Mouse (Mus musculus) testis, postnatal 10 days (tissue): Measurements from ENCODE around the gene Samd14.
A peak's percentile ranks its signal among the peaks of the same experiment; 100 is the strongest.

Experiments used
- DNase-seq: peaks from one replicate; pipeline ENCODE4 v3.0.0; 2021; ENCODE audit warnings: low spot score

The Samd14 gene

GRCm38 (mm10) chr11:94990102-94990748 is 19.5 kb upstream of the Samd14 start:
- no peak for DNase-seq

GRCm38 (mm10) chr11:94990749-94991577 is 18.7 kb upstream of the Samd14 start, which contains the start of gene Ppp1r9b:
Ppp1r9b (plus strand) TSS chr11:94991035.
- peak; percentile 94 for DNase-seq

- DNase-seq, result peak; percentile 63
Measured at GRCm38 (mm10) chr11:94991641-94992479, 17.8 kb upstream of the Samd14 start.

GRCm38 (mm10) chr11:94992480-94992753 is 17.3 kb upstream of the Samd14 start:
- DNase-seq, result no peak

GRCm38 (mm10) chr11:94992754-94993606 is 16.7 kb upstream of the Samd14 start:
- no peak for DNase-seq

GRCm38 (mm10) chr11:94994208-94994814 is 15.4 kb upstream of the Samd14 start:
- no peak for DNase-seq

- DNase-seq, result no peak
Measured at GRCm38 (mm10) chr11:94994947-94995772, 14.5 kb upstream of the Samd14 start.

- DNase-seq, result no peak
Measured at GRCm38 (mm10) chr11:94996101-94996500, 13.6 kb upstream of the Samd14 start.

GRCm38 (mm10) chr11:94996984-94997383 is 12.7 kb upstream of the Samd14 start:
- no peak for DNase-seq

- no peak for DNase-seq
Measured at GRCm38 (mm10) chr11:94997596-94997995, 12.1 kb upstream of the Samd14 start.

- peak; percentile 56 for DNase-seq
Measured at GRCm38 (mm10) chr11:94998041-94998531, 11.6 kb upstream of the Samd14 start.

GRCm38 (mm10) chr11:95000128-95000527 is 9.6 kb upstream of the Samd14 start:
- no peak for DNase-seq

GRCm38 (mm10) chr11:95000548-95000947 is 9.1 kb upstream of the Samd14 start:
- DNase-seq, result peak; percentile 57

GRCm38 (mm10) chr11:95001058-95001457 is 8.6 kb upstream of the Samd14 start:
- DNase-seq, result peak; percentile 71

- no peak for DNase-seq
Measured at GRCm38 (mm10) chr11:95001584-95002347, 7.9 kb upstream of the Samd14 start.

- DNase-seq, result no peak
Measured at GRCm38 (mm10) chr11:95002705-95003104, 7.0 kb upstream of the Samd14 start.

GRCm38 (mm10) chr11:95004136-95004936 is 5.3 kb upstream of the Samd14 start:
- DNase-seq, result no peak

GRCm38 (mm10) chr11:95004937-95005198 is 4.8 kb upstream of the Samd14 start:
- DNase-seq, result no peak

GRCm38 (mm10) chr11:95006038-95006437 is 3.6 kb upstream of the Samd14 start:
- DNase-seq, result no peak
